Mouse (Mus musculus) midbrain, postnatal 0 days (tissue): ENCODE data around the gene Nalcn. TPM values are rescaled to one million over a fixed set of nuclear protein-coding genes. Genes with fewer than 3 reads are reported as not detected.

Experiments
- ATAC-seq: fragments of 200-750 bp; cut with Nextera tagmentation; 2 replicates; pipeline ENCODE4 v1.8.0; 2017; ENCODE audit warnings: moderate number of reproducible peaks, mild to moderate bottlenecking, moderate TSS enrichment, moderate library complexity; ENCODE audit not compliant: low FRiP score
- DNase-seq: peaks from one replicate; pipeline ENCODE4 v3.0.0-alpha.2; 2015; ENCODE audit warnings: low spot score
- H3K27ac ChIP-seq: fragments of 300-500 bp; sonication (generic); 2 replicates; pipeline ENCODE4 v1.5.1; 2014; ENCODE audit warnings: low read depth, mild to moderate bottlenecking, low read length, mixed read lengths
- H3K27me3 ChIP-seq: fragments of 300-500 bp; sonication (generic); 2 replicates; pipeline ENCODE4 v1.6.1; 2014; ENCODE audit warnings: low read length, control low read depth, mixed read lengths; ENCODE audit not compliant: insufficient read depth
- H3K36me3 ChIP-seq: fragments of 300-500 bp; sonication (generic); 2 replicates; pipeline ENCODE4 v1.6.1; 2014; ENCODE audit warnings: low read length, control low read depth, mixed read lengths; ENCODE audit not compliant: insufficient read depth
- H3K4me1 ChIP-seq: fragments of 300-500 bp; sonication (generic); 2 replicates; pipeline ENCODE4 v1.6.1; 2014; ENCODE audit warnings: mild to moderate bottlenecking, control low read depth, antibody characterized with exemption, low read length, mixed read lengths; ENCODE audit not compliant: insufficient read depth
- H3K4me2 ChIP-seq: fragments of 300-500 bp; sonication (generic); 2 replicates; pipeline ENCODE4 v1.6.1; 2014; ENCODE audit warnings: low read depth, mild to moderate bottlenecking, low read length, mixed read lengths; ENCODE audit not compliant: poor library complexity, severe bottlenecking
- H3K4me3 ChIP-seq: fragments of 300-500 bp; sonication (generic); 2 replicates; pipeline ENCODE4 v1.5.1; 2014; ENCODE audit warnings: low read depth, mild to moderate bottlenecking, low read length, moderate library complexity
- H3K9ac ChIP-seq: fragments of 300-500 bp; sonication (generic); replicated peaks from 2 replicates; pipeline ENCODE4 v1.6.1; 2014; ENCODE audit warnings: mild to moderate bottlenecking, low read length, moderate library complexity, mixed read lengths; ENCODE audit not compliant: poor library complexity, severe bottlenecking
- H3K9me3 ChIP-seq: fragments of 300-500 bp; sonication (generic); 2 replicates; pipeline ENCODE4 v1.6.1; 2016; ENCODE audit warnings: low read length, control low read depth
- CTCF ChIP-seq: IDR thresholded peaks from 2 replicates; pipeline ENCODE4 v1.5.1; 2016; ENCODE audit warnings: antibody characterized with exemption, mild to moderate bottlenecking
- WGBS: fragments of 180-500 bp; shearing (Covaris S2); extraction: QIAGEN DNeasy Blood & Tissue Kit; methylation state at CpG from one replicate; pipeline ENCODE4 v1.1.7; 2014; 5-methylcytosine and 5-hydroxymethylcytosine counted together
- polyA plus RNA-seq: library from polyadenylated mRNA; unstranded; fragments of >200 nt; fragmentation: Nextera tagmentation; extraction: Ambion mirVana; gene quantifications from 2 replicates; pipeline ENCODE4 v1.2.1, GENCODE M21; 2015
- total RNA-seq: library from RNA; depleted of rRNA; stranded (reverse); fragments of >200 nt; gene quantifications from 2 replicates; pipeline ENCODE4 v1.2.3, GENCODE M21; 2014

Gene Nalcn
- total and polyA plus RNA-seq, 2 experiments from 2014 or later = 15.0 to 46.5 TPM

- Histone ChIP-seq H3K9me3 (no peaks in the 10 kb centered on the region), H3K4me1 (no peaks in the 10 kb centered on the region), H3K36me3 (no peaks in the 10 kb centered on the region), H3K4me3 (no peak overlapping the region), H3K4me2 (no peak overlapping the region), H3K27ac (no peak overlapping the region), H3K27me3 (no peaks in the 10 kb centered on the region), H3K9ac (no peak overlapping the region)
- TF ChIP-seq CTCF = no peak
- DNase-seq (peak; percentile 14), ATAC-seq (no peak)
- 75% methylated on average over 2 of the region's 2 CpGs for WGBS
Measured at GRCm38 (mm10) chr14:123535636-123536035, 91.3 kb downstream of the Nalcn start.

GRCm38 (mm10) chr14:123533000-123533399 is 93.9 kb downstream of the Nalcn start:
- TF ChIP-seq CTCF = no peak
- H3K9ac ChIP-seq = no peak overlapping the region
- H3K36me3 ChIP-seq = no peaks in the 10 kb centered on the region
- H3K27ac ChIP-seq = no peak overlapping the region
- H3K9me3 ChIP-seq = no peaks in the 10 kb centered on the region
- H3K27me3 ChIP-seq = no peaks in the 10 kb centered on the region
- no peak overlapping the region for H3K4me2 ChIP-seq
- H3K4me1 ChIP-seq = no peaks in the 10 kb centered on the region
- WGBS = 80% methylated on average over 1 of the region's 1 CpGs
- ATAC-seq (no peak), DNase-seq (no peak)
- H3K4me3 ChIP-seq = no peak overlapping the region

GRCm38 (mm10) chr14:123531271-123531670 is 95.7 kb downstream of the Nalcn start:
- Histone ChIP-seq H3K27me3 (no peaks in the 10 kb centered on the region), H3K4me1 (no peaks in the 10 kb centered on the region), H3K4me3 (no peak overlapping the region), H3K9ac (no peak overlapping the region), H3K36me3 (no peaks in the 10 kb centered on the region), H3K4me2 (no peak overlapping the region), H3K9me3 (no peaks in the 10 kb centered on the region), H3K27ac (no peak overlapping the region)
- no peak for ATAC-seq
- 6% methylated on average over 1 of the region's 1 CpGs for WGBS
- no peak for DNase-seq
- TF ChIP-seq CTCF = no peak

- Histone ChIP-seq H3K9ac (no peak overlapping the region), H3K4me1 (no peaks in the 10 kb centered on the region), H3K36me3 (no peaks in the 10 kb centered on the region), H3K9me3 (no peaks in the 10 kb centered on the region), H3K4me3 (no peak overlapping the region), H3K27ac (no peak overlapping the region), H3K4me2 (no peak overlapping the region), H3K27me3 (no peaks in the 10 kb centered on the region)
- ATAC-seq = no peak
- no peak for TF ChIP-seq CTCF
- no peak for DNase-seq
Measured at GRCm38 (mm10) chr14:123529143-123529542, 97.8 kb downstream of the Nalcn start.

- H3K9me3 ChIP-seq = no peaks in the 10 kb centered on the region
- H3K27ac ChIP-seq = peak overlapping the region; percentile 78
- ATAC-seq (peak; percentile 95), DNase-seq (peak; percentile 95)
- WGBS = 7% methylated on average over 8 of the region's 8 CpGs
- H3K4me1 ChIP-seq = peaks cover 6% of the 10 kb centered on the region; the same call in 1 of the 2 replicates
- no peak overlapping the region for H3K4me3 ChIP-seq
- 0 out of 2 replicates have a peak overlapping the region, but pooled peaks have one; percentile 8 for H3K9ac ChIP-seq
- H3K27me3 ChIP-seq = no peaks in the 10 kb centered on the region
- no peak for TF ChIP-seq CTCF
- no peaks in the 10 kb centered on the region for H3K36me3 ChIP-seq
- 0 out of 2 replicates have a peak overlapping the region, but pooled peaks have one; percentile 4 for H3K4me2 ChIP-seq
Measured at GRCm38 (mm10) chr14:123513376-123514141, 113.4 kb downstream of the Nalcn start.

- peak overlapping the region; percentile 78 for H3K27ac ChIP-seq
- DNase-seq (no peak), ATAC-seq (peak; percentile 36; the same call in 1 of the 2 replicates)
- peaks cover 6% of the 10 kb centered on the region; the same call in 1 of the 2 replicates for H3K4me1 ChIP-seq
- WGBS = 24% methylated on average over 2 of the region's 2 CpGs
- no peaks in the 10 kb centered on the region for H3K36me3 ChIP-seq
- no peak overlapping the region for H3K4me3 ChIP-seq
- TF ChIP-seq CTCF = 0 out of 2 replicates have a peak, but pooled peaks have one; percentile 4
- H3K4me2 ChIP-seq = no peak overlapping the region
- no peaks in the 10 kb centered on the region for H3K27me3 ChIP-seq
- no peak overlapping the region for H3K9ac ChIP-seq
- no peaks in the 10 kb centered on the region for H3K9me3 ChIP-seq
Measured at GRCm38 (mm10) chr14:123512923-123513322, 114.0 kb downstream of the Nalcn start.
